Mouse (Mus musculus) granulocyte monocyte progenitor cell, adult 5-6 weeks (primary cell): ENCODE results near the gene Klri1. TPM values are rescaled to one million over a fixed set of nuclear protein-coding genes. Genes with fewer than 3 reads are reported as not detected.
"Not testable (repeated sequence)": the region's sequence is repeated elsewhere in the genome, so short reads cannot be mapped to it uniquely, and the experiment has no call there.

Experiments
- ATAC-seq: replicated peaks from 2 replicates; pipeline ENCODE4 v1.8.0; 2016; ENCODE audit warnings: mild to moderate bottlenecking, moderate TSS enrichment, inconsistent platforms; ENCODE audit not compliant: poor library complexity, severe bottlenecking
- total RNA-seq, 2 experiments: library from RNA; stranded (forward) in 1 of 2; stranded (reverse) in 1 of 2; fragments of 200-712, 200-1000 nt in 1 of 2; fragments of >200 nt in 1 of 2; fragmentation: Nextera tagmentation in 1 of 2; gene quantifications; 2 replicates each; pipeline ENCODE4 v1.2.3; 2014 to 2017

Klri1 gene
- not detected in 2 replicates for total RNA-seq (2014; fragmentation: Nextera tagmentation)
- not detected in 2 replicates for total RNA-seq (2017)

- ATAC-seq: no peak
These were observed at the start of gene Klri1 for GRCm38 (mm10) chr6:129717032-129717431. Gene Klri1, minus strand, starts transcription at chr6:129717132.

- peak; percentile 68 for ATAC-seq
These were observed 30.7 kb upstream of the Klri1 start for GRCm38 (mm10) chr6:129747654-129748032.

- ATAC-seq: peak; percentile 100
These were observed 30.2 kb upstream of the Klri1 start for GRCm38 (mm10) chr6:129747016-129747653.

DNA sequence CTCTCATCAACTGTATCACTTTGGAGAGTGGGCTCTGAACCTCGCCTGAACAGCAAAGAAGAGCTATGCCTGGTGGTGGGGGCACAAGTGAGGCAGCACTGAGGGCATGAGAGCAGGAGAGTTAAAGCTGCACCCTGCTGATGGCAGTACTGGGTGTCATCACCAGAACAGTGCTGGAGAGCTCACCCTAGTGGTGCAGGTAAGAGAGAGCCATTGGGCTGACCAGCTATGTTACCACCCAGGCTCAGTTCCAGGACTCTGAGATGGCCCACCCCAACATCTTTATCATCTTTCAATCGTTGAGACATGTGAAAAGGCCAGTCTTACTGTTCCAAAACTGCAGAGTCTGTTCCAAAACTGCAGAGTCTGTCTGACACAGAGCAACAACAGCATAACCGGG, 29.2 kb upstream of the Klri1 start:
- ATAC-seq: no peak

GRCm38 (mm10) chr6:129740069-129740721, 23.3 kb upstream of the Klri1 start, which contains the start of gene Klri2:
Gene Klri2, minus strand, starts transcription at chr6:129740484.
- peak; percentile 94 for ATAC-seq

- ATAC-seq: no peak
These were observed 19.5 kb upstream of the Klri1 start for GRCm38 (mm10) chr6:129736414-129736813.

GRCm38 (mm10) chr6:129727237-129727636, 10.3 kb upstream of the Klri1 start:
- ATAC-seq: peak; percentile 94

DNA sequence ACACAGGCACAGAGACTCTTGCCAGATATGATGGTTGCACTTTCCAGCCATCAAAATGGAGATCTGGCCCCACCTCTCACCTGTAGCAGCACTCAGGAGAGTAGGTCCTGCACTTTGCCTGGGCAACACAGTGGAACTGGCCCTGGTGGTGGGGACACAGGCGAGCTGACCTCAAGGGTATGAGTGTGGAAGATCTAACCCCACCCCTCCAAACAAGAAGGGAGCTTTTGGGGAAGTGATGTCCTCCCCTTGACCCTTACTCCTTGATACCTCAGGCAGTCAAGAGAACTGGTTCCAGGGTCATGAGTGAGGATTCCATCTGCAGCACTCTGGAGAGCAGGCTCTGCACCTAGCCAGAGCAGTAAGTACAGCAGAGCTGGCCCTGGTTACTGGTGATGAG, 4.5 kb upstream of the Klri1 start:
- ATAC-seq: peak; percentile 55

DNA sequence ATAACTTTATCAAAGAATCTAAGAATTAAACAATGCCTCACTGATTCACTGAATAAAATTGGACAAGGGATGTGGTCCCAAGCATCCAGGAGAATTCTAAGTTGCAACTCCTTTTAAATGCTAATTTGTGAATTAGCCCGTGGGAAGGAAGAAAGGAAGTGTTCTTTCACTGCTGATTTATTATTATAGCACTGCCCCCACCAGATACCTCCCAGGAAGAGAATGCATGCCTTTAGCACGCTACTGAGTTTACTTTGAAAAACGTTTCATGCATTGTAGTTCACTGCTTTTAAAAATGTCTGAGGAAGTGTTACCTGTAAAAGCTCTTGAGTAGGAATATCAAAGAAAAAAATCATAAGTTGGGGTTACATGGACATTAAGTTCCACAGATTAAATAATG, 3.6 kb upstream of the Klri1 start:
- no peak for ATAC-seq

- peak; percentile 99 for ATAC-seq
These were observed 3.4 kb downstream of the Klri1 start for GRCm38 (mm10) chr6:129713566-129713965.

DNA sequence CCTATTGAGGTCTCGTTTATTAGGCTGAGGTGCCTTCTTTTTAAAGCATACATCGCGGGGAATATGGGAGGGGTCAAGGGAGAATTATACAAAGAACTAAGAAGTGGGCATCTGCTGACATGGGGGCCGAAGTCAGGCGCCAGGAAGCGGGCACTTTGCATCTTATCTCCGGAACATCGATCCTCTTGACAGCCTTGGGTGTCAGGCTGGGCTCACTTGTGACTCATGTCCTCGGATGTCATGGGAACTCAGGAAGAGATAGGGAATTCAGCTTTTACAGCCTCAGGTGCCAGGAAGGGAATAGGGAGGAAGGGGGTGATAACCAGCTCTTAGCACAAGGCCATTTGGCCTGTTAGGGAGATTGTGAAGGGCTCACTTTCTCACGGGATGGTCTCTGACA, 25.5 kb downstream of the Klri1 start:
- not testable (repeated sequence) for ATAC-seq

- ATAC-seq: no peak
These were observed 36.6 kb downstream of the Klri1 start for GRCm38 (mm10) chr6:129680379-129680778.

DNA sequence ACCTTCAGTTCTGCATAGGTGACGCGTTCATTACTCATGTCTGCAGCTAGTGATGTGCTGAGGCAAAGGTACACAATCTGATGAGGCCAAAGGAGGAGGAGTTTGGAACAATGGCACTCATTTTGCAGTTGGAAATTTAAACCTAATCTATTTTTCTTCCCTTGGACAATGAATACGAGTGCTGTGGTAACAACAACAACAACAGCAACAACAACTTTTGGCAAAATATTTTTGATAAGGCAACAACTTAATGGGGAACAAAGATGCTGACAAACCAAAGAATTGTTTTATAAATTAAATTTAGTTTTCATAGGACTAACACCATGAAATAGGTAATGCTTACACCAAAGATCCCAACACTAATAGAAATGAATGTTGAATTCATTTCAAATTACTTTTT, 38.1 kb downstream of the Klri1 start, which contains the start of gene Klrc1:
Gene Klrc1 (minus strand): TSS at position 101 of the 400 bp plus-strand sequence.
- no peak for ATAC-seq

GRCm38 (mm10) chr6:129661301-129661700, 55.6 kb downstream of the Klri1 start:
- not testable (repeated sequence) for ATAC-seq

- not testable (repeated sequence) for ATAC-seq
These were observed 56.3 kb downstream of the Klri1 start, which contains the start of gene Klrc2 for GRCm38 (mm10) chr6:129660589-129660988. Gene Klrc2, minus strand, starts transcription at chr6:129660689.

Other genes starting within 250 kb of the Klri1 start
- 15.1 and 18.4 TPM in 2 replicates for gene Olr1, start 210.0 kb downstream of the Klri1 start, total RNA-seq (2014; fragmentation: Nextera tagmentation)
- gene Olr1, start 210.0 kb downstream of the Klri1 start, total RNA-seq (2017): 16.9 and 23.2 TPM in 2 replicates
- gene Tmem52b, start 204.6 kb downstream of the Klri1 start, total RNA-seq (2014; fragmentation: Nextera tagmentation): 0.53 TPM in 1 of 2 replicates, not detected in the other
- gene Tmem52b, start 204.6 kb downstream of the Klri1 start, total RNA-seq (2017): not detected in 2 replicates
- 37.4 and 45.0 TPM in 2 replicates for gene Gabarapl1, start 184.0 kb downstream of the Klri1 start, total RNA-seq (2014; fragmentation: Nextera tagmentation)
- gene Gabarapl1, start 184.0 kb downstream of the Klri1 start, total RNA-seq (2017): 39.8 and 76.6 TPM in 2 replicates
- gene Klre1, start 139.2 kb downstream of the Klri1 start, total RNA-seq (2014; fragmentation: Nextera tagmentation): not detected in 2 replicates
- not detected in 2 replicates for gene Klre1, start 139.2 kb downstream of the Klri1 start, total RNA-seq (2017)
- 9.6 TPM in 1 of 2 replicates, not detected in the other for gene Klrd1, start 125.3 kb downstream of the Klri1 start, total RNA-seq (2014; fragmentation: Nextera tagmentation)
- gene Klrd1, start 125.3 kb downstream of the Klri1 start, total RNA-seq (2017): 0.34 TPM in 1 of 2 replicates, not detected in the other
- 6.0 and 8.4 TPM in 2 replicates for gene Klrk1, start 93.3 kb downstream of the Klri1 start, total RNA-seq (2014; fragmentation: Nextera tagmentation)
- 9.8 and 14.1 TPM in 2 replicates for gene Klrk1, start 93.3 kb downstream of the Klri1 start, total RNA-seq (2017)
- gene Klrc3, start 73.8 kb downstream of the Klri1 start, total RNA-seq (2014; fragmentation: Nextera tagmentation): not detected in 2 replicates
- gene Klrc3, start 73.8 kb downstream of the Klri1 start, total RNA-seq (2017): not detected in 2 replicates
- gene Klrc2, start 56.4 kb downstream of the Klri1 start, total RNA-seq (2014; fragmentation: Nextera tagmentation): not detected in 2 replicates
- 1.6 TPM in 1 of 2 replicates, not detected in the other for gene Klrc2, start 56.4 kb downstream of the Klri1 start, total RNA-seq (2017)
- gene Klrc1, start 38.2 kb downstream of the Klri1 start, total RNA-seq (2014; fragmentation: Nextera tagmentation): not detected in 2 replicates
- gene Klrc1, start 38.2 kb downstream of the Klri1 start, total RNA-seq (2017): 2.9 TPM in 1 of 2 replicates, not detected in the other
- gene Klri2, start 23.4 kb upstream of the Klri1 start, total RNA-seq (2014; fragmentation: Nextera tagmentation): not detected in 2 replicates
- not detected in 2 replicates for gene Klri2, start 23.4 kb upstream of the Klri1 start, total RNA-seq (2017)
- not detected in 2 replicates for gene Gm156, start 67.1 kb upstream of the Klri1 start, total RNA-seq (2014; fragmentation: Nextera tagmentation)
- gene Gm156, start 67.1 kb upstream of the Klri1 start, total RNA-seq (2017): not detected in 2 replicates
- not detected in 2 replicates for gene Gm17631, start 145.5 kb upstream of the Klri1 start, total RNA-seq (2014; fragmentation: Nextera tagmentation)
- not detected in 2 replicates for gene Gm17631, start 145.5 kb upstream of the Klri1 start, total RNA-seq (2017)
- not detected in 2 replicates for gene Klra17, start 159.5 kb upstream of the Klri1 start, total RNA-seq (2014; fragmentation: Nextera tagmentation)
- not detected in 2 replicates for gene Klra17, start 159.5 kb upstream of the Klri1 start, total RNA-seq (2017)
- not detected in 2 replicates for gene Klra5, start 200.5 kb upstream of the Klri1 start, total RNA-seq (2014; fragmentation: Nextera tagmentation)
- not detected in 2 replicates for gene Klra5, start 200.5 kb upstream of the Klri1 start, total RNA-seq (2017)